ENCODE assay signal across 8 mouse cellular contexts in genomic region chr16:30172798-30173202, GRCm38 (mm10).
DNase-seq lines count a peak whose midpoint lies in the region; ATAC-seq and TF ChIP-seq lines count a peak whose summit lies in the region.

No protein-coding gene starts in this region.

- no peaks in the 10 kb centered on the region for H3K36me3 ChIP-seq in liver, postnatal 0 days (replicated peaks; ENCODE audit: insufficient read depth, low read length)
- H3K36me3 ChIP-seq in embryonic facial prominence, embryonic 13.5 days = no peaks in the 10 kb centered on the region
- H3K36me3 ChIP-seq in heart, embryonic 15.5 days = no peaks in the 10 kb centered on the region
- no peaks in the 10 kb centered on the region for H3K36me3 ChIP-seq in limb, embryonic 12.5 days
- no peaks in the 10 kb centered on the region for H3K36me3 ChIP-seq in neural tube, embryonic 14.5 days (ENCODE audit: control insufficient read depth, insufficient read depth, low read length)

- no peak for TF ChIP-seq CTCF in liver, postnatal 0 days (IDR thresholded peaks at IDR 0.05; ENCODE audit: low read depth)

- no peaks in the 10 kb centered on the region for H3K9me3 ChIP-seq in liver, postnatal 0 days (ENCODE audit: low read length)
- H3K9me3 ChIP-seq in embryonic facial prominence, embryonic 13.5 days = no peaks in the 10 kb centered on the region
- H3K9me3 ChIP-seq in heart, embryonic 15.5 days (replicated peaks) = no peaks in the 10 kb centered on the region
- H3K9me3 ChIP-seq in limb, embryonic 12.5 days = no peaks in the 10 kb centered on the region
- H3K9me3 ChIP-seq in neural tube, embryonic 14.5 days (ENCODE audit: control insufficient read depth, low read length) = no peaks in the 10 kb centered on the region

- 38% methylated on average over 9 of the region's 9 CpGs for WGBS in liver, postnatal 0 days (ENCODE audit: insufficient replicate concordance)
- WGBS in embryonic facial prominence, embryonic 13.5 days = 15% methylated on average over 9 of the region's 9 CpGs
- 37% methylated on average over 9 of the region's 9 CpGs for WGBS in heart, embryonic 15.5 days
- 8% methylated on average over 9 of the region's 9 CpGs for WGBS in limb, embryonic 12.5 days
- 45% methylated on average over 9 of the region's 9 CpGs for WGBS in neural tube, embryonic 14.5 days

- H3K27ac ChIP-seq in liver, postnatal 0 days (ENCODE audit: low read depth) = no peak overlapping the region
- H3K27ac ChIP-seq in embryonic facial prominence, embryonic 13.5 days = peak overlapping the region; percentile 69
- H3K27ac ChIP-seq in heart, embryonic 15.5 days = no peak overlapping the region
- peak overlapping the region; percentile 79; the same call in 1 of the 2 replicates for H3K27ac ChIP-seq in limb, embryonic 12.5 days
- no peak overlapping the region for H3K27ac ChIP-seq in neural tube, embryonic 14.5 days (ENCODE audit: low read depth, low read length)

- H3K4me2 ChIP-seq in liver, postnatal 0 days (ENCODE audit: low read depth, low read length) = no peak overlapping the region
- peak overlapping the region; percentile 17 for H3K4me2 ChIP-seq in embryonic facial prominence, embryonic 13.5 days
- H3K4me2 ChIP-seq in heart, embryonic 15.5 days = no peak overlapping the region
- peak overlapping the region; percentile 37 for H3K4me2 ChIP-seq in limb, embryonic 12.5 days
- no peak overlapping the region for H3K4me2 ChIP-seq in neural tube, embryonic 14.5 days (ENCODE audit: low read depth, low read length)

- no peak overlapping the region for H3K9ac ChIP-seq in liver, postnatal 0 days (replicated peaks)
- H3K9ac ChIP-seq in embryonic facial prominence, embryonic 13.5 days = no peak overlapping the region
- H3K9ac ChIP-seq in heart, embryonic 15.5 days = no peak overlapping the region
- H3K9ac ChIP-seq in limb, embryonic 12.5 days (replicated peaks) = no peak overlapping the region
- no peak overlapping the region for H3K9ac ChIP-seq in neural tube, embryonic 14.5 days (replicated peaks; ENCODE audit: low read depth, low read length)

- TF ChIP-seq EP300 in liver, postnatal 0 days (IDR thresholded peaks at IDR 0.05; ENCODE audit: low read depth) = no peak

- no peak for DNase-seq in liver, postnatal 0 days
- no peak for DNase-seq in liver
- DNase-seq in adrenal gland, postnatal 4 days (ENCODE audit: low spot score in 2 of 2) = no peak
- DNase-seq in spleen, adult 18-20 months = no peak

- no peaks in the 10 kb centered on the region for H3K27me3 ChIP-seq in liver, postnatal 0 days (ENCODE audit: insufficient read depth, low read length)
- peaks cover 4% of the 10 kb centered on the region; the same call in 1 of the 2 replicates for H3K27me3 ChIP-seq in embryonic facial prominence, embryonic 13.5 days
- peaks cover 7% of the 10 kb centered on the region; the same call in 1 of the 2 replicates for H3K27me3 ChIP-seq in heart, embryonic 15.5 days
- H3K27me3 ChIP-seq in limb, embryonic 12.5 days = no peaks in the 10 kb centered on the region
- H3K27me3 ChIP-seq in neural tube, embryonic 14.5 days (ENCODE audit: control insufficient read depth, insufficient read depth, low read length) = no peaks in the 10 kb centered on the region

- H3K4me1 ChIP-seq in liver, postnatal 0 days (ENCODE audit: insufficient read depth) = peaks cover 23% of the 10 kb centered on the region
- peaks cover 55% of the 10 kb centered on the region for H3K4me1 ChIP-seq in embryonic facial prominence, embryonic 13.5 days
- H3K4me1 ChIP-seq in heart, embryonic 15.5 days (replicated peaks) = peaks cover 22% of the 10 kb centered on the region
- peaks cover 46% of the 10 kb centered on the region for H3K4me1 ChIP-seq in limb, embryonic 12.5 days (replicated peaks)
- H3K4me1 ChIP-seq in neural tube, embryonic 14.5 days (ENCODE audit: control insufficient read depth, insufficient read depth, low read length) = 0 out of 2 replicates have a peak, but pooled peaks cover 8% of the 10 kb centered on the region

- H3K4me3 ChIP-seq in liver, postnatal 0 days (ENCODE audit: low read depth, low read length) = no peak overlapping the region
- no peak overlapping the region for H3K4me3 ChIP-seq in embryonic facial prominence, embryonic 13.5 days
- H3K4me3 ChIP-seq in heart, embryonic 15.5 days = no peak overlapping the region
- H3K4me3 ChIP-seq in limb, embryonic 12.5 days (replicated peaks) = no peak overlapping the region
- no peak overlapping the region for H3K4me3 ChIP-seq in neural tube, embryonic 14.5 days (ENCODE audit: low read depth, low read length)

- ATAC-seq in liver, postnatal 0 days = peak; percentile 22; the same call in 1 of the 2 replicates
- ATAC-seq in embryonic facial prominence, embryonic 13.5 days (ENCODE audit: insufficient number of reproducible peaks, insufficient read depth, low FRiP score, low TSS enrichment, low read depth) = peak; percentile 60
- ATAC-seq in heart, embryonic 15.5 days (replicated peaks; ENCODE audit: insufficient number of reproducible peaks, insufficient read depth, low FRiP score, low read depth) = peak; percentile 40
- peak; percentile 67 for ATAC-seq in limb, embryonic 12.5 days (ENCODE audit: insufficient number of reproducible peaks, insufficient read depth, low FRiP score, low TSS enrichment, low read depth)
- peak; percentile 48; the same call in 1 of the 2 replicates for ATAC-seq in neural tube, embryonic 14.5 days (ENCODE audit: low read depth)

Comparison
In these comparisons a context has a peak if more than half of its experiments do, and no peak if none do; other contexts are left out.
1. H3K27ac ChIP-seq: peak in embryonic facial prominence, embryonic 13.5 days (single experiment) and limb, embryonic 12.5 days (single experiment); none in liver, postnatal 0 days (single experiment), heart, embryonic 15.5 days (single experiment) and neural tube, embryonic 14.5 days (single experiment).
2. H3K4me2 ChIP-seq: peak in embryonic facial prominence, embryonic 13.5 days (single experiment) and limb, embryonic 12.5 days (single experiment); none in liver, postnatal 0 days (single experiment), heart, embryonic 15.5 days (single experiment) and neural tube, embryonic 14.5 days (single experiment).
3. Peak in every context shown above with its lines, with median percentiles within 50 percentile points of each other: ATAC-seq.